Mouse (Mus musculus) neural tube, embryonic 10.5 days (tissue): ENCODE results near the gene Gm2381.
"Not testable (repeated sequence)": the region's sequence is repeated elsewhere in the genome, so short reads cannot be mapped to it uniquely, and the experiment has no call there.

ENCODE experiments used
- DNase-seq: peaks from one replicate; pipeline ENCODE4 v3.0.0-alpha.2; 2017; ENCODE audit warnings: low spot score; ENCODE audit errors: extremely low spot score

Gene Gm2381

DNA sequence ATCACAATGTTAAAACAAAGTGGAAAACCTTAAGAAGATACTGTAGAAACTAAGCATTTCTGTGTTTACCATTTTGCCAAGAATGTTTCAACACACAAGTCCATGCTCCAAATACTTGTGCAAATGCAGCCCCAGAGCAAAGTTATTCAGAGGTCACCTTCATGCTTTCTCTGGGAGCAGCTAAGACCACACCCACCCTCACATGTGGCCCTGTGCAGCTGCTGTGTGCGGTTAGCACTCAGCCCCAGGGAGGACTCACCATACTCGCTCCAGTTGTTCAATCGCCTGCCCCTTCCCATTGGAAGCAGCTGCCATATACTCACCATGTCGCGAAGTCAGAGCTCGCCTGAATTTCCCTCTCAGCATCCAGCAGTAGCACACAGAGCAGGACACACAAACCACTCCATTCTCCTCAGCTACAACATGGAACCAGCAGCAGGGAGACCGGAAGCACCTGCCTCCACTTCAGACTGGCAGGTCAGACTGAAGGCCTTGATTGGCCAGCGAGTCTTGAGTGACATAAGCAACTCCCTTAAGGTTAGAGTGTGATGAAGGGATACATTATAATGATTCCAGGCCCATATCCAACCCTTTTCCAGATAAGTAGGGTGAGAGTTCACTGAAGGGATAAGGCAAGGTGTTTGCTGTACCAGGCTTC lies at the start of gene Gm2381:
Gm2381 (minus strand) TSS at position 434 of the 658 bp plus-strand sequence.
- DNase-seq: not testable (repeated sequence)

DNA sequence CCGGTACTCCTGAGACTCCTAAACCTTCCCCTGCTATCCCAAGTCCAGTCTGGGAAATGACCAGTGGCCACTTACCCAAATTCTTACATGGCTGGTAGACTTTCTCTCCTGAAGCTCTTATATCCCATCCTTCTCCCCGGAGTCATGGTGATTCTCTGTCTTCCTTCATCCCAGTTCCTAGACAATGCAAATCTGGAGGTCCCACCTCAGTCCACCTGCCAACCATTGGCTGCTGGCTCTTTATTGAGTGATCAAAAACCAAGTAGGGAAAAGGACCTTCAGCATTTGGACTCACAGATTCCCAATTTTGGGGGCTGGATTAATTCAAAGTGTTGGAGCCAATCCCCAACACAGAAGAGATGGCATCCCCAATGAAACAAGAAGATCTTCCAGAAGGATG lies 31.0 kb upstream of the Gm2381 start:
- DNase-seq: not testable (repeated sequence)

DNA sequence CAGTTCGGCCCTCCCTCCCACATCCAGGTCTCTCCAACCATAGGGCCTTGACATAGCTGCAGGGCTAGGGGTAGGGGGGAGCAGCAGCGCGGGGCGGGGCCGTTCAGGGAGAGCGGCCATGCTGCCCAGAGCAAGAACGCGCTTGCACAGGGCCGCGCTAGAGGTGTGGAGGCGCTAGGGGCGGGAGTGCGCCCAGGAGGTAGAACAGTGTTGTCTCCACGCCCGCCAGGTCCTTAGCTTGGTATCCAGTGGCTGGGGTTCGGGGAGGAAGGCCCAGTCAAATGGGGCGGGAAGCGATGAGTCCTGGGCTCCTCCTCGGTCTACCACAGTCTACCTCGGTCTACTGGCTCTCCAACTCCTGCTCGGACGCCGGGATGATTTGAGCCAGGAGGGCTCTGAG lies 11.1 kb upstream of the Gm2381 start:
- DNase-seq: no peak

DNA sequence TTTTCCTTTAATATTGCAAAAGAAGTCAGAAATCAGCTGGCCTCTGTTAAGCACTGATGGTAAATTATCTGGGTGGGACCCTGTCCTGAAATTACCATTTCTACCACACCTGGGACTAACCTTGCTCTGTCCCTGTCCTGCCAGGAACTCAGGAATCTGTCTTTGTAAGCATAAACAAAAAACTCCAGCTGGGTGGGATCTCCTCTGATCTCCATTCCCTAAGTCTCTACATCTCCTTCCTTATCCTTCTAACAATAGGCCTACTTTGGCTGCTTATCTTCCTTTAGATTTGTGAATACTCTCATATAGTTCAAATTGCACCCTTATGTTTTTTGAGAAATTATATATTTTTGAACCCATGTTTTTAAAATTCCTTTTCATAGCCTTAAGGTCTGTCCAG lies 28.7 kb downstream of the Gm2381 start:
- not testable (repeated sequence) for DNase-seq

DNA sequence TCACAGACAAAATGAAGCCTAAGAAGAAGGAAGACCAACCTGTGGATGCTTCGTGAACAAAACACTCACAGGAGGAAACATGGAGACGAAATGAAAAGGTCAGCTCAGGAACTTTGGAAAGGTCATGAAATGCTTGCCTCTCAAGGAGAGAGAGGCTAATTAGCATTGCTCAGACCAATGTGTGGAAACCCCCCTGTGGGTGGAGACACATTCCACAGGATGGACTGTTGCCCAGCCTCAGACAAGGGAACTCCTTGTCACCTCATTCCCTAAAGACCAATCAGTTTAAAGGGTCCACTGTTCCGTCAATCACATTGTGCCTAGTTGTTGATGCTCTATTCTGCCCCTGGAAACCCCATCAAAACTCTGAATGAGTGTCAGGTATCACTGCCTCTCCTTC lies 34.8 kb downstream of the Gm2381 start:
- no peak for DNase-seq

DNA sequence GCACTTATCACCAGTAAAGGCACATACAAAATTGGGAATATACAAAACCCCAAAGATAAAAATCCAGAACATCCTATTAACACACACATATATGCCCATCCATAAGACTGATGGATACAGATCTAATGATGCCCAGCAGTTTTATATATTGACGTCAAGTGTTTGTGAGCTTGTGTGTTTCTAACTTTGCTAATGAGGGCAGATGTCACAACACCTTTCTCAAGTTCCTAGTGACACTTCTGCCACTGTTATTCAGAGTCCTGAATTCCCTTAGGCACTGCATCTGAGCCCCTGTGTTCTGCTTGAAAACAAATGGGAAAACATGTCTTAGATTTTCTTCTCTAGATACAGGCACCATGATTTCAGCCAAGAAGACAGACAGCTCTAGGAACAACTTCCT lies 73.6 kb downstream of the Gm2381 start, which contains the start of gene Vmn2r62:
Vmn2r62 (minus strand) TSS at position 101 of the 400 bp plus-strand sequence.
- DNase-seq: not testable (repeated sequence)
